Mouse (Mus musculus) bone marrow macrophage, adult 2 months (primary cell): Measurements from ENCODE around the gene Rnf43. TPM values are rescaled to one million over a fixed set of nuclear protein-coding genes. Genes with fewer than 3 reads are reported as not detected.

Source experiments
- H3K27ac ChIP-seq: 2 replicates; pipeline ENCODE4 v1.5.1; 2012; ENCODE audit warnings: low read depth, low read length; ENCODE audit not compliant: insufficient read depth
- H3K4me1 ChIP-seq: 2 replicates; pipeline ENCODE4 v1.6.1; 2012; ENCODE audit warnings: low read length; ENCODE audit not compliant: control insufficient read depth, insufficient read depth
- H3K4me3 ChIP-seq: 2 replicates; pipeline ENCODE4 v1.5.1; 2012; ENCODE audit warnings: mild to moderate bottlenecking, low read length, moderate library complexity; ENCODE audit not compliant: insufficient read depth
- CTCF ChIP-seq: IDR thresholded peaks from 2 replicates; pipeline ENCODE4 v1.5.1; 2012; ENCODE audit warnings: low read depth, mild to moderate bottlenecking, low read length, moderate library complexity
- POLR2A ChIP-seq: IDR thresholded peaks from 2 replicates; pipeline ENCODE4 v1.6.1; 2012; ENCODE audit warnings: mild to moderate bottlenecking, low read depth, low read length, borderline replicate concordance
- polyA plus RNA-seq: library from polyadenylated mRNA; stranded (reverse); fragments of >200 nt; gene quantifications from 2 replicates; pipeline ENCODE4 v1.2.4, GENCODE M21; 2012; ENCODE audit not compliant: missing spikeins, insufficient read depth, insufficient read length

The Rnf43 gene
- polyA plus RNA-seq, 1 experiment: not detected

DNA sequence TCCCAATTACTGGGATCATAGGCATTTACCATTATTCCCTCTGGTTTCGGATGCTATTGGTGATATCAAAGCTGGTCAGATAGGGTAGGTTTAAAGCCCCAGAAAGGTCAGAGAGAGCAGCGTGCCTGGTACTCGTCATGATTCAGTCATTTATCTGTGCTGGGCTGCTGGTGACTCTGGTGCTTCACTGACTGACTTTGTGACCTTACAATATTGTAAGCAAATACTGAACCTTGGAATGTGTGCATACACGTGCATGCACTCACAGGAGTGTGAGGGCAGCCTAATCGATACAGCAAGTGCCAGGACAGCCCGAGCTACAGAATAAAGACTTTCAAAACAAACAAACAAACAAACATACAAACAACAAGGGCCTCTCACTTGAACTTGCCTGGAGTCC, 73.2 kb downstream of the Rnf43 start:
- H3K27ac ChIP-seq: no peak overlapping the region
- TF ChIP-seq POLR2A (no peak), CTCF (no peak)
- peaks cover 3% of the 10 kb centered on the region; the same call in 1 of the 2 replicates for H3K4me1 ChIP-seq
- no peak overlapping the region for H3K4me3 ChIP-seq

DNA sequence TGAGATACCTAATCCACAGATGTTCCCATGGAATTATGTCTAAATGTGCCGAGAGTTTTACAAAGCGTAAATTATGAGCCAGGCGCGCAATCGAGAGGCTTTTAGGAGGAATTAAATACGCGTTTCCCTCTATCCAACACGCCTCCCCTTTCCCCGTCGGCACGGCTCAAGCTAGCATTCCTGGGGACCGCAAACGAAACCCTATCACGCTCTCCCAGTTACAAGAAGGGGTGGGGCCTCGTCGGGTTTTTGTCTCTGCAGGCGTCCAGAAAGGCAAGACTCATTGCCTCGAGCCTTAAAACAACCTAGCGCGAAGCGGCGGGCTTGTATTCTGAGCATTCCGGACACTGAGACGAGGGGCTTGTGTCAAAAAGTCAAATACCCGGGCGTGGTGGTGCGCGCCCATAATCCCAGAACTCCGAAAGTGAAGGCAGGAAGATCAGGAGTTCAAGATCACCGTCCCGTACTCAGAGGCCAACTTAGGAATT, 74.2 kb downstream of the Rnf43 start:
- H3K4me3 ChIP-seq: peak overlapping the region; percentile 81
- H3K4me1 ChIP-seq: peaks cover 3% of the 10 kb centered on the region; the same call in 1 of the 2 replicates

DNA sequence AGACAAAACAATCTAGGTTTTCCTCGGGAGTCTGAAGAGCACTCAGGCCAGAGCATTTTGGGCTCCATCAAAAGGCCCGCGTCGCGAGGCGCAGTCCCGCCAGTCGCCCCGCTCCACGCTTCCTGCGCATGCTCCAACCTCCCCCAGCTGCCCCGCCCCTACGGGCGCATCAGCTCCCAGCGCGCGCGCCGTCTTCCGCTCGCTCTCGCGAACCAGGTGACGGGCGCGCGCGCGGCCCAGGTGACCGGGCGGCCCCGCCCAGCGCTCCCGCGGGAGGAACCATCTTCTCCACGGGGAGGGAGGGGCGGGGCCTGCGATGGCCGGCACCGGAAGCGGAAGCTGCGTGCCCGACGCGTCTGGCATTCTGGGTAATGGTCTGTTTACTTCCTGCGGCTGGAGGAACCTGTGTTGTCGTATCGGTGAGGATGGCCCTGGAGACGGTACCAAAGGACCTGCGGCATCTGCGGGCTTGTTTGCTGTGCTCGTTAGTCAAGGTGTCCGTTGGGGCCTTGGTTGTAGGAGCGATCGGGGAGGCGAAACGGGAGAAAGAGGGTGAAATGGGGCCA, 74.7 kb downstream of the Rnf43 start, which contains the start of gene Supt4a:
Gene Supt4a (plus strand): TSS at position 378 of the 566 bp plus-strand sequence.
- H3K27ac ChIP-seq: peak within 1 kb of the TSS; percentile 58
- TF ChIP-seq POLR2A (no peak; the same call in 1 of the 2 replicates), CTCF (no peak)
- peak within 1 kb of the TSS; percentile 81 for H3K4me3 ChIP-seq
- peaks cover 3% of the 10 kb centered on the region; the same call in 1 of the 2 replicates for H3K4me1 ChIP-seq

More for the DNA sequence above, 74.2 kb downstream of the Rnf43 start:
- H3K27ac ChIP-seq: peak overlapping the region; percentile 58
- TF ChIP-seq POLR2A: no peak
- no peak for TF ChIP-seq CTCF

DNA sequence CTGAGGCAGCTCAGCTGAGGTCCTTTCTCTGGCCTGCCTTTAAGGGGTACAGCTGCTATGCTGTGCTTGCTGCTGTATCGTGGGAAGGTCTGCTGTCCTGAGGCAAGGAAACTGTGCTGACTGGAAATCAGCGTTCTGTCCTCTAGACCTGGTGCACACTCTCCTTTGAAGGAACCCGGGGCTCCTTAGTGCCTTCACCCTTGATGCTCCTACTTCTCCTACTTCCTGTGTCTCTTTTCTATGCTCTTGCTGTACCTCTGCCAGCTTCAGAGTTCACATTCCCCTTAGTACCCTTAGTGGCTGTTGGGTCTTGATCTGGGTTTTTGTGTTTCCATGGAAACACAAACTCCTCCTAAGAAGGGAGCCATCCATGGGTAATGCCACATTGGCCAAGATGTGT, 81.2 kb downstream of the Rnf43 start:
- Histone ChIP-seq H3K4me3 (no peak overlapping the region), H3K27ac (no peak overlapping the region), H3K4me1 (peaks cover 9% of the 10 kb centered on the region)
- no peak for TF ChIP-seq CTCF
- TF ChIP-seq POLR2A: no peak

DNA sequence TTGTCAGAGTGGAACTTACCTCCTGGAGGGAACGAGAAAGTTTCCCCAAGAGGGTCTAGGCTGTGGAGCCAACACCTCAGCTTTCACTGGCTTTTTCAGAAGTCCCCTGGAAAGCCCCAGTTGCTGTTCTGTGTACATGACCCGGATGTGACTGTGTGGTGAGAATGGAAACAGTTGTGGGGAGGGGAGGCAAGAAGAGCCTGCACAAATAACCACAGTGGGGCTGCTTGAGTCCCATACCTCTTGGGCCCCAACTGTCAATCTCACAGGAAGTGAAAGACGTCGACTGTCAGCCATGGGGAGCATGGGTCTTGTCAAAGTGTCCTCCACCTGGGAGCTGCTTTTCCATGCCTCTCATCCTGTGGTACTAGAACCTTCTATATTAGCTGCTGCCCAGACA, 82.4 kb downstream of the Rnf43 start:
- no peak for TF ChIP-seq CTCF
- no peak for TF ChIP-seq POLR2A
- H3K4me1 ChIP-seq: peaks cover 11% of the 10 kb centered on the region
- H3K4me3 ChIP-seq: no peak overlapping the region
- H3K27ac ChIP-seq: no peak overlapping the region

DNA sequence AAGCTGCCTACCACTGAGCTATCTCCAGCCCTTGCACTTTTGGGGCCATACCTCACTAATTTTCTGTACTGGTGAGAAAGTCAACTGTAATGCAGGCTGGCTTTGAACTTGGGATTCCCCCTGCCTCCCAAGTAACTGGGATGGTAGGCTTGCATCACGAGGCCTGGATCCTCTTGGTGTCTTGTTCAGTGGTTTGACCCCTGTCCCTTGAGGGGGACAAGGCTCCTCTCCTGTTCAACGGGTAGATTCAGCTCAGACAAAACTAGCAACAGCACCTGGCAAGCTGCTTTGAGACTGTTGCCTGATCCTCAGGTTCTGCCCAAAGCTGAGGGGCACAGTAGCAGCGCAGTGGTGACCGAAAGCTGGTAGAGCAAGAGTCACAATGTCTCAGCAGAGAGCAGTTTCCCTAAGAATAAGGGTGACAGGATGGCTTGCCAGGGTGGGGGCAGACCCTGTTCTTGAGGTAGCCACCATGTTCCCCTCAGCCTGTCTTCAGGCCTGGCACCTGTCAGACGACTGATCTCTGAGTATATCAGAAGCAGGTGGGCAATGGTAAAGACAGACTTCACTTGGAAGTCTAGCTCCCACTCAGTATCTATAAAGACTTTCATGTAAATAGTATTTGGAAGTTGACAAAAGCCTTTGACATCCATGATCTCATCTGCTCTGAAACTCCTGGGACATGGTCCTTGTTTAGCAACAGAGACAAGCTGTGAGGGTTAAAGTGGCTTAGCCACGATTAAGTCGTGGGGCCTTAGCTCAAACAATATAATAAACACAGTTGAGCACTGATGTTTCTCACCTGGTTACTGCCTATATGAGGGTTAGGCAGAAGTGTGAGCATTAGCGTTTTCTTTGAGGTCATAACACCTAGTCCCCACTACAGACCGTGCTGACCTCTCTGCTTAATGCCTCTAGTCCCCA, 83.4 kb downstream of the Rnf43 start:
- Histone ChIP-seq H3K27ac (no peak overlapping the region), H3K4me3 (no peak overlapping the region), H3K4me1 (peaks cover 20% of the 10 kb centered on the region)
- TF ChIP-seq CTCF: no peak
- no peak for TF ChIP-seq POLR2A

DNA sequence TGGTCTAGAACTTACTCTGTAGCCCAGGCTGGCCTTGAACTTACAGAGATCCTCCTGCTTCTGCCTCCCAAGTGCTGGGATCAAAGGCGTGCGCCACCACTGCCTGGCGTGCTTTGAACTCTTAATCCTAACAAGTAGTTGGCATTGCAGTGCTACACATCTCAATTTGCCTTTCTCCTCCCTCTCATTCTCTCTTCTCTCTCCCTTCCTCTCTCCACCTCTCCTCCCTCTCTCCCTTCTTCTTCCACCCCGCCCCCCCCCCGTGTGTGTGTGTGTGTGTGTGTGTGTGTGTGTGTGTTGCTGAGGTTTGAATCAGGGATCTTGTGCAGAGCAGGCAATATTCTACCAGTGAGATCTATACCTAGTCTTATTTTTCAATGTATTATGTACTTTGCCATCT, 84.8 kb downstream of the Rnf43 start:
- Histone ChIP-seq H3K4me3 (no peak overlapping the region), H3K4me1 (peaks cover 34% of the 10 kb centered on the region), H3K27ac (no peak overlapping the region)
- TF ChIP-seq CTCF (no peak), POLR2A (no peak)

DNA sequence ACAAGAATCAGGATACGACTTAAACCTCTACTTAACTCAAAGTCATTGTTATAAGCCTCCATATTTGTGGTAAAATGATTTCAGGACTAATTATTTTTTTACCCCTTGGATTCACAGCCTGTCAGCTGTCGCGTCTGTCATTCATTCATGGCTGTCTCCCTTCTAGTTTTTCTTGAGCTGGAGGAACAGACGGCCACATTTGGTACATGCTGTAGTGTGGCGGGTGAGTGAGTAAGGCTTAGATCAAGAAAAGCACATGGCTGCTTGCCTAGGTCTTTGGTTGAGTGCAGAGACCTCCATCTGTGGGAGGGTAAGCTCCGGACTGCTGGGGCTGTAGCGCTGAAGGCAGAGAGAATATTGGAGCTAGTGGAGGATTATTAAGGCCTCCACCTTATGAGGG, 85.2 kb downstream of the Rnf43 start:
- Histone ChIP-seq H3K4me1 (peaks cover 36% of the 10 kb centered on the region), H3K4me3 (no peak overlapping the region), H3K27ac (no peak overlapping the region; the same call in 1 of the 2 replicates)
- TF ChIP-seq POLR2A: no peak
- no peak for TF ChIP-seq CTCF

DNA sequence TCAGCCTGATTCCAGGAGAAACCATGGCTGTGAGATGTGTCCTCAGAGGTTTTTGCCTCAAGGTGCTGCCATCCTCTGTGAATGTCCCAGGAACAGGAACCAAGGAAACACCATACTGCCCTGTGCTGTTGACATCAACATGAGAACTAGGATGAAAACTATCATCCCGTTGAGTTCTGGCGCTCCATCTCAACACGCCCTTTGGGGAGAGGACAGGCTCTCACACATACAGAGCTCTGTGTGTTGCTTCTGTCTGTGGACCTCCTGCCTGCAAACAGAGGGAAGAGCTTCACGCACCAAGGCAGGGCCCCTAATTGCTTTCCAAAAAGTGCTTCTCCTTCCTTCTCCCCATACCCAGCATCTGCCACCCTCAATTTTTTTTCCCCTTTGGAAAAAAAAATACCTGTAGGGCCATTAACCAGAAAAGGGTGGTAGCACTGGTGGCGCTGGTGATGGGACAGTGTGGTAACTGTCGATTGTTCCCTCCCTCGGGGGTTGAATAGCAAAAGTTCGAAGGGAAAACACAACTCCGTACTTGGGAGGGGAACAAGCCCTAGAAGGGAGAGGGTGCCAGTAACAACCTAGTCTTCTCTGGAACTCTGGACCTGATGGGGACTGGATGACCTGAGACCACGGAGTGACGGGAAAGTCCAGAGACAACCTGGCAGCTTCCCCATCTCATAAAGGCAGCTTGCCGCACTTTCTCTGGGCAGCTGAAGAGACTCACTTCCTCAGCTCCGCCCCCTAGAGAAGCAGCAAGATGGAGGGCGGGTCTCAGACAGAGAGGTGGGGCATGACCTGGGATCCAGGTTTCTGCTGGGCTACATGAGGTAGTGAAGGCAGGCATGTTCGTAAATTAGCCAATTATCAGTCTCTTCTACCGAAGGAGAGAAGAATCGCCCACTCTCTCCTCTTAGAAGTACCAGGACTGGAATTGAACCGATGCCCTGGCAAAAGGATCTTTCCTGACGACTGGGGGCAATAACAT, 85.9 kb downstream of the Rnf43 start:
- H3K4me1 ChIP-seq: peaks cover 36% of the 10 kb centered on the region

More for the DNA sequence above, 85.9 kb downstream of the Rnf43 start:
- peak overlapping the region; percentile 58 for H3K4me3 ChIP-seq
- H3K27ac ChIP-seq: peak overlapping the region; percentile 99
- TF ChIP-seq POLR2A: no peak
